Mouse (Mus musculus) heart, adult 2 months (tissue): Measurements from ENCODE around the gene Dnajb6. TPM values are rescaled to one million over a fixed set of nuclear protein-coding genes. Genes with fewer than 3 reads are reported as not detected.

Experiments used
- DNase-seq, 2 experiments: peaks; one replicate each; pipeline ENCODE4 v3.0.0; 2021
- H3K27ac ChIP-seq: fragments of 200-600 bp; 2 replicates; pipeline ENCODE4 v1.8.1; 2022
- H3K27me3 ChIP-seq: fragments of 200-500 bp; 2 replicates; pipeline ENCODE4 v1.6.1; 2012; ENCODE audit warnings: mild to moderate bottlenecking, low read length, inconsistent platforms, mixed read lengths; ENCODE audit not compliant: control insufficient read depth, insufficient read depth
- H3K36me3 ChIP-seq: fragments of 200-500 bp; 2 replicates; pipeline ENCODE4 v1.6.1; 2012; ENCODE audit warnings: low read length, inconsistent platforms; ENCODE audit not compliant: control insufficient read depth, insufficient read depth
- H3K4me1 ChIP-seq: fragments of 200-500 bp; 2 replicates; pipeline ENCODE4 v1.6.1; 2011; ENCODE audit warnings: low read length; ENCODE audit not compliant: control insufficient read depth, insufficient read depth
- H3K4me3 ChIP-seq: fragments of 200-600 bp; 2 replicates; pipeline ENCODE4 v1.8.1; 2022
- H3K79me2 ChIP-seq: fragments of 200-500 bp; replicated peaks from 2 replicates; pipeline ENCODE4 v1.6.1; 2012; ENCODE audit warnings: mild to moderate bottlenecking, inconsistent platforms, low read length, moderate library complexity, mixed read lengths; ENCODE audit not compliant: control insufficient read depth, insufficient read depth
- H3K9ac ChIP-seq: fragments of 200-500 bp; 2 replicates; pipeline ENCODE4 v1.6.1; 2012; ENCODE audit warnings: low read depth, mild to moderate bottlenecking, control low read depth, inconsistent platforms, low read length, mixed read lengths
- CTCF ChIP-seq: fragments of 200-600 bp; IDR thresholded peaks from 2 replicates; pipeline ENCODE4 v1.8.1; 2022; ENCODE audit warnings: antibody characterized with exemption, mild to moderate bottlenecking, moderate library complexity
- EP300 ChIP-seq: fragments of 200-500 bp; IDR thresholded peaks from 2 replicates; pipeline ENCODE4 v1.6.1; 2011; ENCODE audit warnings: low read depth, low read length, control low read depth; ENCODE audit not compliant: insufficient read depth
- POLR2A ChIP-seq: fragments of 200-500 bp; IDR thresholded peaks from 2 replicates; pipeline ENCODE4 v1.6.1; 2011; ENCODE audit warnings: mild to moderate bottlenecking, low read depth, low read length, control low read depth; ENCODE audit not compliant: insufficient read depth
- WGBS: fragments of 180-500 bp; shearing (Covaris S2); methylation state at CpG from one replicate; pipeline ENCODE4 v1.1.7; 2018; 5-methylcytosine and 5-hydroxymethylcytosine counted together
- intact Hi-C: fragments of 180-260 bp; cut with DNase I; formaldehyde crosslinking; loops from one replicate; pipeline ENCODE4 v1.15.1; 2025
- polyA plus RNA-seq: library from polyadenylated mRNA; depleted of rRNA; stranded (reverse); fragments of >200 nt; gene quantifications from 2 replicates; pipeline ENCODE4 v1.2.3, GENCODE M21; 2012; rRNA removed
- total RNA-seq, 2 experiments: library from RNA; stranded (reverse); gene quantifications; 2 replicates each; pipeline ENCODE4 v1.2.3; 2021

The Dnajb6 gene
- total and polyA plus RNA-seq, 3 experiments, result 34.0 to 78.4 (median 71.0) TPM

GRCm38 (mm10) chr5:29864291-29864737 is 128.8 kb downstream of the Dnajb6 start:
- DNase-seq, result peak; percentile 53 to 69
- peak overlapping the region; percentile 64 for H3K27ac ChIP-seq

GRCm38 (mm10) chr5:29864994-29865393 is 129.5 kb downstream of the Dnajb6 start:
- H3K79me2 ChIP-seq, result no peaks in the 10 kb centered on the region
- 36% methylated on average over 4 of the region's 4 CpGs for WGBS
- H3K9ac ChIP-seq, result no peak overlapping the region
- H3K36me3 ChIP-seq, result peaks cover 10% of the 10 kb centered on the region
- H3K27me3 ChIP-seq, result no peaks in the 10 kb centered on the region
- no peak overlapping the region for H3K4me3 ChIP-seq
- H3K27ac ChIP-seq, result peak overlapping the region; percentile 64
- DNase-seq, result no peak
- TF ChIP-seq POLR2A (no peak), EP300 (no peak), CTCF (no peak)
- peaks cover 10% of the 10 kb centered on the region for H3K4me1 ChIP-seq
- intact Hi-C loops, result loop anchor here (5.0 kb wide), 1 partner anchor 32 kb away; no protein-coding TSS in a partner anchor

More at GRCm38 (mm10) chr5:29864291-29864737, 128.8 kb downstream of the Dnajb6 start:
- peaks cover 10% of the 10 kb centered on the region for H3K36me3 ChIP-seq
- peaks cover 10% of the 10 kb centered on the region for H3K4me1 ChIP-seq
- no peaks in the 10 kb centered on the region for H3K79me2 ChIP-seq
- H3K9ac ChIP-seq, result no peak overlapping the region
- H3K27me3 ChIP-seq, result no peaks in the 10 kb centered on the region
- H3K4me3 ChIP-seq, result no peak overlapping the region
- WGBS, result 35% methylated on average over 4 of the region's 4 CpGs
- TF ChIP-seq CTCF, result no peak
- TF ChIP-seq EP300, result 0 out of 2 replicates have a peak, but pooled peaks have one; percentile 29
- intact Hi-C loops, result loop anchor here (5.0 kb wide), 1 partner anchor 33 kb away; no protein-coding TSS in a partner anchor

Other genes with a start within 250 kb of the Dnajb6 start
- 10 to 100 TPM; 37.1 to 38.9 TPM for gene Ube3c, start 166.4 kb upstream of the Dnajb6 start, total RNA-seq
- gene Ube3c, start 166.4 kb upstream of the Dnajb6 start, polyA plus RNA-seq, result 14.9 and 27.4 TPM in 2 replicates
- not detected for gene Gm5129, start 248 bp downstream of the Dnajb6 start, total RNA-seq
- gene Gm5129, start 248 bp downstream of the Dnajb6 start, polyA plus RNA-seq, result not detected in 2 replicates